Mouse (Mus musculus) liver, embryonic 15.5 days (tissue): Measurements from ENCODE around the gene Zfp628. TPM values are rescaled to one million over a fixed set of nuclear protein-coding genes. Genes with fewer than 3 reads are reported as not detected.
A peak's percentile ranks its signal among the peaks of the same experiment; 100 is the strongest.

Experiments
- ATAC-seq: fragments of 200-750 bp; cut with Nextera tagmentation; 2 replicates; pipeline ENCODE4 v1.8.0; 2017; ENCODE audit warnings: moderate number of reproducible peaks, mild to moderate bottlenecking, moderate library complexity; ENCODE audit not compliant: insufficient read depth
- H3K27ac ChIP-seq: fragments of 300-500 bp; sonication (generic); replicated peaks from 2 replicates; pipeline ENCODE4 v1.5.1; 2015; ENCODE audit warnings: mild to moderate bottlenecking, inconsistent platforms
- H3K27me3 ChIP-seq: fragments of 300-500 bp; sonication (generic); 2 replicates; pipeline ENCODE4 v1.6.1; 2015; ENCODE audit warnings: mild to moderate bottlenecking, inconsistent platforms
- H3K36me3 ChIP-seq: fragments of 300-500 bp; sonication (generic); replicated peaks from 2 replicates; pipeline ENCODE4 v1.6.1; 2015; ENCODE audit warnings: moderate library complexity, mild to moderate bottlenecking, inconsistent platforms
- H3K4me1 ChIP-seq: fragments of 300-500 bp; sonication (generic); replicated peaks from 2 replicates; pipeline ENCODE4 v1.6.1; 2015; ENCODE audit warnings: inconsistent platforms
- H3K4me2 ChIP-seq: fragments of 300-500 bp; sonication (generic); 2 replicates; pipeline ENCODE4 v1.6.1; 2015; ENCODE audit warnings: moderate library complexity, mild to moderate bottlenecking, inconsistent platforms
- H3K4me3 ChIP-seq: fragments of 300-500 bp; sonication (generic); replicated peaks from 2 replicates; pipeline ENCODE4 v1.5.1; 2015; ENCODE audit warnings: mild to moderate bottlenecking, inconsistent platforms
- H3K9ac ChIP-seq: fragments of 300-500 bp; sonication (generic); 2 replicates; pipeline ENCODE4 v1.6.1; 2015; ENCODE audit warnings: moderate library complexity, mild to moderate bottlenecking, inconsistent platforms
- H3K9me3 ChIP-seq: fragments of 300-500 bp; sonication (generic); replicated peaks from 2 replicates; pipeline ENCODE4 v1.6.1; 2016; ENCODE audit warnings: inconsistent platforms
- WGBS: fragments of 180-500 bp; shearing (Covaris S2); methylation state at CpG from one replicate; pipeline ENCODE4 v1.1.7; 2015; ENCODE audit warnings: mixed read lengths; ENCODE audit not compliant: insufficient replicate concordance; 5-methylcytosine and 5-hydroxymethylcytosine counted together
- polyA plus RNA-seq: library from polyadenylated mRNA; unstranded; fragments of >200 nt; fragmentation: Nextera tagmentation; extraction: Ambion mirVana; gene quantifications from 2 replicates; pipeline ENCODE4 v1.2.1, GENCODE M21; 2015

Zfp628 gene
- polyA plus RNA-seq, 1 experiment from 2014 or later, result 1.7 TPM

DNA sequence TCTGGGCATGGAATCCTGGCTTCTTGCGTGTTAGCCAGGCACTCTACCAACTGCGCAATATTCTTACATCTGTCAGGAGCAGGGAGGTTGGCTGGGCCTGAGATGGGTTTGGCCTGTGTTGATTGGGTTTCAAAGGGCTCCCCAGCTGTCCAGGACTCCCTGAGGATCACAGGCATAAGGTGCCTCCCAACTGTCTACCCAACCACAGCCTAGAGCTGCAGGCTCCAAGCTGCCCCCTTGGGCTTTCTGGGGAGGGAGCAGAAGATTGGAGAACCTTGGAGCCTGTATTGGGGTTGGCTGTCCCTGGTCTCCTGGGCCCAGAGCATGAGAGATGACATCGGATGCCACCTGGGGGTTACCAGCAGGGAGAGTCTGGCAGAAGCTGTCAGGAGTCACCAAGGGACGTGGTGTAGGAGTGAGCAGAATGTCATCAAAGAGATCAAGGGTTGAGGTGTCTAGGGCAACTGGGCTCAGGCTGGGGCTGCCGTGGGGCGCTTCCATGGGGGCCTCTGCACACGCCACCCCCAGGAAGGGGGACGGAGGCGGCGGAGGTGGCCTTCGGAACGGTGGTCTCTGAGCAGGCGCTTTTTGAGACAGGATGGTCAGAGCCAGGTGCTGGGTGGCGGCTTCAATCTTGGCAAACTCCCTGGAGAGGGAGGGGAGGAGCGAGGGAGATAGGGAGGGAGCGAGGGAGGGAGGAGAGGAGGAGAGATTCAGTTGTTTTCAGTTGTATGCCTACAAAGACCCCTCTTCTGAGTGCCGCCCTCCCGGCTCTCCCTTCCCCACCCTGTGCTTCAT, 16.0 kb upstream of the Zfp628 start:
- 36% methylated on average over 18 of the region's 18 CpGs for WGBS
- H3K4me2 ChIP-seq, result peak overlapping the region; percentile 69
- peak; percentile 11 for ATAC-seq
- H3K9ac ChIP-seq, result peak overlapping the region; percentile 13; the same call in 1 of the 2 replicates
- H3K27me3 ChIP-seq, result no peaks in the 10 kb centered on the region
- no peak overlapping the region; the same call in 1 of the 2 replicates for H3K27ac ChIP-seq
- H3K9me3 ChIP-seq, result no peaks in the 10 kb centered on the region
- no peaks in the 10 kb centered on the region for H3K36me3 ChIP-seq
- peak overlapping the region; percentile 47 for H3K4me3 ChIP-seq
- H3K4me1 ChIP-seq, result peaks cover 22% of the 10 kb centered on the region

DNA sequence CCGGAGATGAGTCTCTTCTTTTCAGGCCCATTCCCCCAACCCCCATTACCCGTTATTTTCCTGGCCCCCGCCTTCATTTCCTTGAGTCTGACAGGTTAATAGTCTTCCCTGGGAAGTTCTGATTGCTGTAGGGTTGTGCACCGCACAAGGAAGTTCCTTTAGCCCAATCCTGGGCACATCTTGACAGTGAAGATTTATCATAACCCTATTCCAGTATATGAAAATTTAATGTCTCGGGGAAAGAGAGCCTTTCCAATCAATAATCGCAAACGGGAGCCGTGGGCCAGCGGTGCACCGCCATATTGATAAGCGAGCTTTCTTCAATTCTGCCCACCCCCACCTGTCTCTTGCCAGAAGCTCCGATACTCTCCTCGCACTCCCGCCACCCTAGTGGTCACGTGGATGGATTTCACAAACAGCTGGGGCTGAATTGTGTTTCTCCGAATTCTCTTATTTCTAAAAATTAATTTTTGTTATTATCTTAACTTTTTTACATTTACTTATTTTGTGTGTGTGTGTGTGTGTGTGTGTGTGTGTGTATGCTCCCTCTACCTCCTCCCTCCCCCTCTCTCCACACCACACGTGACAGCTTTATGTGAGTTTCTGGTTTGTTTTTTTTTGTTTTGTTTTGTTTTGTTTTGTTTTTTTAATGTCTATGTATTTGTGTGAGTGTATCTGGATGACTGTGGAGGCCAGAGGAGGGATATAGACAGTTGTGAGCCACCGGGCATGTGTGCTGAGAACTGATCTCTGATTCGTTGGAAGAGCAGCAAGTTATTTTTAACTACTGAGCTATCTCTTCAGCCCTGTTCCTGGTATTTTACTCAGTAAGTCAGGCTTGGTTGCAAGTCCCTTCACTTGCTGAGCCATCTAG, 15.1 kb upstream of the Zfp628 start:
- no peaks in the 10 kb centered on the region for H3K36me3 ChIP-seq
- H3K27ac ChIP-seq, result peak overlapping the region; percentile 66
- H3K27me3 ChIP-seq, result no peaks in the 10 kb centered on the region
- peak overlapping the region; percentile 39; the same call in 1 of the 2 replicates for H3K9ac ChIP-seq
- 5% methylated on average over 19 of the region's 19 CpGs for WGBS
- no peaks in the 10 kb centered on the region for H3K9me3 ChIP-seq
- H3K4me2 ChIP-seq, result peak overlapping the region; percentile 69
- peak; percentile 69 for ATAC-seq
- H3K4me1 ChIP-seq, result peaks cover 22% of the 10 kb centered on the region
- peak overlapping the region; percentile 47 for H3K4me3 ChIP-seq

- Histone ChIP-seq H3K9ac (peak overlapping the region; percentile 39; the same call in 1 of the 2 replicates), H3K4me1 (peaks cover 22% of the 10 kb centered on the region), H3K4me3 (peak overlapping the region; percentile 47), H3K27me3 (no peaks in the 10 kb centered on the region), H3K4me2 (peak overlapping the region; percentile 69), H3K27ac (peak overlapping the region; percentile 66), H3K36me3 (no peaks in the 10 kb centered on the region), H3K9me3 (no peaks in the 10 kb centered on the region)
- peak; percentile 20; the same call in 1 of the 2 replicates for ATAC-seq
- 20% methylated on average over 11 of the region's 11 CpGs for WGBS
Observed at GRCm38 (mm10) chr7:4900523-4900851, 14.5 kb upstream of the Zfp628 start.

- no peak overlapping the region for H3K9ac ChIP-seq
- peak overlapping the region; percentile 47; the same call in 1 of the 2 replicates for H3K4me3 ChIP-seq
Observed at GRCm38 (mm10) chr7:4901171-4901570, 13.8 kb upstream of the Zfp628 start.

GRCm38 (mm10) chr7:4902404-4902803, 12.6 kb upstream of the Zfp628 start:
- H3K36me3 ChIP-seq, result no peaks in the 10 kb centered on the region
- H3K4me1 ChIP-seq, result peaks cover 22% of the 10 kb centered on the region
- 71% methylated on average over 9 of the region's 9 CpGs for WGBS
- ATAC-seq, result no peak
- no peak overlapping the region for H3K9ac ChIP-seq
- no peak overlapping the region for H3K4me3 ChIP-seq
- no peak overlapping the region for H3K4me2 ChIP-seq
- no peaks in the 10 kb centered on the region for H3K9me3 ChIP-seq
- H3K27ac ChIP-seq, result no peak overlapping the region
- H3K27me3 ChIP-seq, result no peaks in the 10 kb centered on the region

More at GRCm38 (mm10) chr7:4901171-4901570, 13.8 kb upstream of the Zfp628 start:
- Histone ChIP-seq H3K27ac (no peak overlapping the region), H3K27me3 (no peaks in the 10 kb centered on the region), H3K4me1 (peaks cover 22% of the 10 kb centered on the region), H3K36me3 (no peaks in the 10 kb centered on the region), H3K9me3 (no peaks in the 10 kb centered on the region), H3K4me2 (0 out of 2 replicates have a peak overlapping the region, but pooled peaks have one; percentile 69)
- no peak for ATAC-seq
- 54% methylated on average over 8 of the region's 8 CpGs for WGBS

- no peak for ATAC-seq
- Histone ChIP-seq H3K9me3 (no peaks in the 10 kb centered on the region), H3K27me3 (peaks cover 7% of the 10 kb centered on the region; the same call in 1 of the 2 replicates), H3K9ac (no peak within 1 kb of the TSS), H3K27ac (no peak within 1 kb of the TSS), H3K4me1 (no peaks in the 10 kb centered on the region), H3K4me3 (no peak within 1 kb of the TSS), H3K36me3 (no peaks in the 10 kb centered on the region), H3K4me2 (no peak within 1 kb of the TSS)
- WGBS, result 65% methylated on average over 10 of the region's 10 CpGs
Observed at GRCm38 (mm10) chr7:4906466-4906950, 8.5 kb upstream of the Zfp628 start, which contains the start of gene Gm36210. Gene Gm36210, minus strand, starts transcription at chr7:4906516.

DNA sequence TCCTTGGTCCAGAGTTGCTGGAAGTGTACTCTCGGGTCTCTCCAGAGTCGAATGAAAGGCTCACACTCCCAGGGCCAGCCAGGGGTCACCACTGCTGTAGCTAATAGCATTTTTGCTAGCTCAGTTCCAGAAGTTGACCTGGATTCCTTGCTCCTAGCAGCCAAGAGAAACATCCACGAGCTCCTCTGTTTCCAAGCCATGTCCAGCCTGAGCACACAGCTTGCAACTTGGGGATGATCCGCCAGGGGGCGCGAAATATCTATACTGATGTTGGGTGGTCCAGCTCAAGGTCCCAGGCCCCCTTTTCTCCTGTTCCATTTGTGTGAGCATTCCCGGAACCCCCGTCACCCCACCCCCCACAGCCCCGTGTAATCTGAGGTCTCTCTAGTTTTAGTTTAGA, 3.5 kb upstream of the Zfp628 start:
- Histone ChIP-seq H3K36me3 (no peaks in the 10 kb centered on the region), H3K4me2 (no peak overlapping the region), H3K4me3 (no peak overlapping the region), H3K4me1 (peaks cover 18% of the 10 kb centered on the region), H3K27me3 (peaks cover 7% of the 10 kb centered on the region; the same call in 1 of the 2 replicates), H3K9ac (no peak overlapping the region), H3K27ac (no peak overlapping the region), H3K9me3 (no peaks in the 10 kb centered on the region)
- 39% methylated on average over 9 of the region's 9 CpGs for WGBS
- ATAC-seq, result no peak

DNA sequence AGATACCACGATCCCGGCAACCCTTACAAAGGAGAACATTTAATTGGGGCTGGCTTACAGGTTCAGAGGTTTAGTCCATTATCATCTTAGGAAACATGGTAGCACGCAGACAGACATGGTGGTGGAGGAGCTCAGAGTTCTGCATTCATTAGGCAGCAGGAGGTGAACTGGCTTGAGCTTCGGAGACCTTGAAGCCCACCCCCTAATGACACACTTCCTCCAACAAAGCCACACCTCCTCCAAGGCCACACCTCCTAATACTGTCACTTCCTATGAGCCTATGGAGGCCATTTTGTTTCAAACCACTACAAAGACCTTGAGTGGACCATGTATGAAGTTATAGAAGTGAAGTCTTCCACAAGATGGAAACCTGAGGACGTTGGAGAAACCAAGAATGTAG, 2.8 kb upstream of the Zfp628 start:
- Histone ChIP-seq H3K9me3 (no peaks in the 10 kb centered on the region), H3K27ac (no peak overlapping the region), H3K27me3 (peaks cover 7% of the 10 kb centered on the region; the same call in 1 of the 2 replicates), H3K4me1 (peaks cover 25% of the 10 kb centered on the region), H3K4me3 (no peak overlapping the region), H3K9ac (no peak overlapping the region), H3K4me2 (no peak overlapping the region), H3K36me3 (0 out of 2 replicates have a peak, but pooled peaks cover under 1% of the 10 kb centered on the region)
- 56% methylated on average over 5 of the region's 5 CpGs for WGBS
- ATAC-seq, result no peak

DNA sequence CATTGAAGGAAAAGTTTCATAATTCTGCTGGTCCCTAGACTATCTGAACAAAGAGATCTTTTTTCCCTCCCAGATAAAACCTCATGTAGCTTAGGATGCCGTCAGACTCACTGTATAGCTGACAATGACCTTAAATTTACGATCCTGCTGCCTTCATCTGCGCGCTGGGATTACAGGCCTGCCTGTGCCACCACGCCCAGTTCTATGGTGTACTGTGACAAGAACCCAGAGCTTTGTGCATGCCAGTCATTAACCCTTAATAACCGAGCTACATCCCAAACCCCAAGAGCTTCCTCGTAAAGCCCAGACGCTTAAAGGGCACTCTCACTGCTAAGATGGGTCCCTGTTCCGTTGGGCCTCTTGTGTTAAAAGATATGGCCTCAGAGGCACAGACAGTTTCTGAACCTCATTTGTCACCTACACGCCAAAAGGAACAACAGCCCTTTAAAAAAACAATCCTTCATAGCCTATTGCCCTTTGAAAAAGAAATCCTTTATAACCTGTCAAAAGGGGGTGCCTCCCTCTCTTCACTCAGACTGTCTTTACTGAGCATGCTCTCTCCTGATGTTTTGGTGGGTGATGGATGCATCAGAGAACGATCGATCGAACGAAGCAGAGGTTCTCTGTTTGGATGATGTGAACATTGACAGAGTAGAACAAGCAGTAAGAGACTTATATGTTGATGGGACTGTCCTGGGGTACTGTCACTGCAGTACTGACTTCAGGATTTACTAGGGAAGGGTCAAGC, 826 bp downstream of the Zfp628 start:
- Histone ChIP-seq H3K4me1 (peaks cover 28% of the 10 kb centered on the region), H3K9me3 (no peaks in the 10 kb centered on the region), H3K27me3 (no peaks in the 10 kb centered on the region), H3K9ac (peak overlapping the region; percentile 93), H3K4me3 (peak overlapping the region; percentile 92), H3K4me2 (peak overlapping the region; percentile 72), H3K36me3 (peaks cover 35% of the 10 kb centered on the region), H3K27ac (peak overlapping the region; percentile 94)
- 22% methylated on average over 14 of the region's 14 CpGs for WGBS
- ATAC-seq, result peak; percentile 53

DNA sequence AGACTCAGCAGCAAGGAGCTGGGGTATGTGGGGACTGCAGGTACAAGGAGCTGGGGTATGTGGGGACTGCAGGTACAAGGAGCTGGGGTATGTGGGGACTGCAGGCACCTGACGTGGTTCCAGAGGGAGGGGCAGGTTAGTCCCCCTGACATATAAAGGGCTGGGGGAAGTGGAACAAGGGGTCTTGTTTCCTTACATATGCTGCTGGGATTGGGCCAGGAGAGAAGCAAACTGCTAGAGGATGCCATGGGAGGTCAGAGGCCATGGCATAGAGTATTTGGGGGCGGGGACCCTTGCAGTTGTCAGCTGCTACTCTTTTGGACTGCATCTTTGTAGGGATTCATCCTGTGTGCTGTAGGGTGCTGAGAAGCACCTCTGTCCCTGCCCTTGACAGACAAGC, 2.5 kb downstream of the Zfp628 start:
- Histone ChIP-seq H3K27ac (no peak overlapping the region), H3K4me2 (no peak overlapping the region), H3K36me3 (peaks cover 36% of the 10 kb centered on the region), H3K9me3 (no peaks in the 10 kb centered on the region), H3K4me3 (no peak overlapping the region), H3K4me1 (peaks cover 39% of the 10 kb centered on the region), H3K27me3 (peaks cover 12% of the 10 kb centered on the region), H3K9ac (no peak overlapping the region)
- no peak for ATAC-seq
- 71% methylated on average over 2 of the region's 2 CpGs for WGBS
